Comparison of ENCODE assay signal across 20 mouse cellular contexts in genomic region chr12:104881518-104882060, GRCm38 (mm10). TPM values are rescaled to one million over a fixed set of nuclear protein-coding genes. Genes with fewer than 3 reads are reported as not detected.
DNase-seq lines count a peak whose midpoint lies in the region; ATAC-seq and TF ChIP-seq lines count a peak whose summit lies in the region.
"Had no signal": no experiment of that assay in that cellular context is flagged by ENCODE, and none has a peak within 500 bp of the region (broad histone marks: within the 10 kb centered on the region; RNA-seq: fewer than 3 reads in every experiment).

No protein-coding gene starts in this region.

- no peak overlapping the region for H3K9ac ChIP-seq in lung, embryonic 16.5 days (ENCODE audit: low read length)
- no peak overlapping the region for H3K9ac ChIP-seq in intestine, embryonic 16.5 days (ENCODE audit: low read depth, low read length)
- H3K9ac ChIP-seq in stomach, postnatal 0 days (ENCODE audit: low read length) = no peak overlapping the region
- H3K9ac ChIP-seq: heart, embryonic 15.5 days; hindbrain, embryonic 13.5 days had no signal

- H3K4me2 ChIP-seq in lung, embryonic 16.5 days (ENCODE audit: low read depth, low read length) = no peak overlapping the region
- H3K4me2 ChIP-seq in intestine, embryonic 16.5 days (ENCODE audit: low read depth, low read length) = no peak overlapping the region
- no peak overlapping the region for H3K4me2 ChIP-seq in stomach, postnatal 0 days (replicated peaks; ENCODE audit: low read depth)
- H3K4me2 ChIP-seq: heart, embryonic 11.5 days; heart, embryonic 15.5 days; hindbrain, embryonic 13.5 days had no signal

- H3K4me3 ChIP-seq in lung, embryonic 16.5 days (ENCODE audit: low read length) = no peak overlapping the region
- no peak overlapping the region for H3K4me3 ChIP-seq in intestine, embryonic 16.5 days (ENCODE audit: low read length)
- H3K4me3 ChIP-seq in small intestine, adult 2 months (ENCODE audit: low read depth, low read length) = no peak overlapping the region
- no peak overlapping the region for H3K4me3 ChIP-seq in stomach, postnatal 0 days (ENCODE audit: low read depth, low read length)
- H3K4me3 ChIP-seq: embryonic facial prominence, embryonic 10.5 days; heart, adult 2 months; heart, embryonic 15.5 days; hindbrain, embryonic 13.5 days had no signal

- DNase-seq in lung, postnatal 4 days = no peak
- peak; percentile 78 for DNase-seq in stomach, postnatal 0 days (ENCODE audit: low spot score)
- no peak for DNase-seq in gastrocnemius, postnatal 25 days
- DNase-seq in cerebellum, adult 11-12 months = no peak
- DNase-seq: adrenal gland, postnatal 10 days; cerebellum, adult 11 months; cerebellum, adult 9-10 months; cerebellum, postnatal 25 days; heart, adult 2 months; heart, postnatal 14 days had no signal

- 55% methylated on average over 4 of the region's 4 CpGs for WGBS in lung, embryonic 16.5 days
- 49% methylated on average over 4 of the region's 4 CpGs for WGBS in intestine, embryonic 16.5 days
- 26% methylated on average over 4 of the region's 4 CpGs for WGBS in small intestine, adult 2 months
- 49% methylated on average over 4 of the region's 4 CpGs for WGBS in stomach, postnatal 0 days

- no peak overlapping the region for H3K27ac ChIP-seq in lung, embryonic 16.5 days (ENCODE audit: low read length)
- peak overlapping the region; percentile 90 for H3K27ac ChIP-seq in intestine, embryonic 16.5 days (ENCODE audit: low read length)
- H3K27ac ChIP-seq in small intestine, adult 2 months (ENCODE audit: insufficient read depth, low read depth, low read length) = peak overlapping the region; percentile 95
- peak overlapping the region; percentile 84 for H3K27ac ChIP-seq in stomach, postnatal 0 days (replicated peaks)
- H3K27ac ChIP-seq: heart, adult 2 months; heart, embryonic 15.5 days; hindbrain, embryonic 13.5 days; hindbrain, postnatal 0 days had no signal

- TF ChIP-seq CTCF in small intestine, adult 2 months (IDR thresholded peaks at IDR 0.05; ENCODE audit: extremely low read depth, insufficient read length, insufficient replicate concordance, low read depth, low read length) = no peak
- no peak for TF ChIP-seq CTCF in stomach, postnatal 0 days (IDR thresholded peaks at IDR 0.05; ENCODE audit: low read depth)

- no peaks in the 10 kb centered on the region for H3K27me3 ChIP-seq in lung, embryonic 16.5 days (ENCODE audit: control insufficient read depth, insufficient read depth, low read depth, low read length)
- H3K27me3 ChIP-seq in intestine, embryonic 16.5 days (replicated peaks; ENCODE audit: control insufficient read depth, insufficient read depth, low read length) = no peaks in the 10 kb centered on the region
- no peaks in the 10 kb centered on the region for H3K27me3 ChIP-seq in small intestine, adult 2 months (ENCODE audit: control insufficient read depth, insufficient read depth, low read length)
- no peaks in the 10 kb centered on the region for H3K27me3 ChIP-seq in stomach, postnatal 0 days (ENCODE audit: control insufficient read depth, insufficient read depth, low read length)
- H3K27me3 ChIP-seq: heart, embryonic 15.5 days had no signal

- no peaks in the 10 kb centered on the region for H3K36me3 ChIP-seq in lung, embryonic 16.5 days (ENCODE audit: control insufficient read depth, insufficient read depth, low read length)
- no peaks in the 10 kb centered on the region for H3K36me3 ChIP-seq in intestine, embryonic 16.5 days (ENCODE audit: control insufficient read depth, insufficient read depth, low read length)
- no peaks in the 10 kb centered on the region for H3K36me3 ChIP-seq in small intestine, adult 2 months (ENCODE audit: control insufficient read depth, insufficient read depth, low read length)
- no peaks in the 10 kb centered on the region for H3K36me3 ChIP-seq in stomach, postnatal 0 days (ENCODE audit: control insufficient read depth, insufficient read depth, low read length)
- H3K36me3 ChIP-seq: embryonic facial prominence, embryonic 10.5 days; G1E; heart, embryonic 15.5 days; hindbrain, embryonic 13.5 days had no signal

- H3K4me1 ChIP-seq in lung, embryonic 16.5 days (replicated peaks; ENCODE audit: control insufficient read depth, insufficient read depth, low read length) = no peaks in the 10 kb centered on the region; the same call in 1 of the 2 replicates
- peaks cover 16% of the 10 kb centered on the region for H3K4me1 ChIP-seq in intestine, embryonic 16.5 days (ENCODE audit: control insufficient read depth, insufficient read depth, low read length)
- peaks cover 21% of the 10 kb centered on the region for H3K4me1 ChIP-seq in small intestine, adult 2 months (ENCODE audit: control insufficient read depth, insufficient read depth, insufficient read length, low read length)
- H3K4me1 ChIP-seq in stomach, postnatal 0 days (replicated peaks; ENCODE audit: control insufficient read depth, insufficient read depth) = no peaks in the 10 kb centered on the region
- H3K4me1 ChIP-seq: heart, embryonic 15.5 days had no signal

- no peak for TF ChIP-seq EP300 in stomach, postnatal 0 days (optimal IDR thresholded peaks at IDR 0.05)

- TF ChIP-seq POLR2A in small intestine, adult 2 months (IDR thresholded peaks at IDR 0.05; ENCODE audit: low read depth, low read length) = no peak

- ATAC-seq in lung, embryonic 16.5 days (ENCODE audit: low read depth) = 0 out of 2 replicates have a peak, but pooled peaks have one; percentile 16
- peak; percentile 94 for ATAC-seq in intestine, embryonic 16.5 days
- peak; percentile 93 for ATAC-seq in stomach, postnatal 0 days (ENCODE audit: low FRiP score, low TSS enrichment)
- ATAC-seq: forebrain, embryonic 14.5 days; hindbrain, postnatal 0 days had no signal

- H3K9me3 ChIP-seq in lung, embryonic 16.5 days (ENCODE audit: control insufficient read depth, low read length) = peaks cover 4% of the 10 kb centered on the region; the same call in 1 of the 2 replicates
- no peaks in the 10 kb centered on the region for H3K9me3 ChIP-seq in intestine, embryonic 16.5 days (ENCODE audit: control insufficient read depth, low read length)
- no peaks in the 10 kb centered on the region for H3K9me3 ChIP-seq in stomach, postnatal 0 days (ENCODE audit: control insufficient read depth, low read length)
- H3K9me3 ChIP-seq: heart, embryonic 15.5 days had no signal

RNA-seq across cellular contexts. Expression of gene Clmn, which starts 16.7 kb away (rescaled TPM):
- 2.2 and 3.4 TPM in 2 replicates for polyA plus RNA-seq in lung, embryonic 16.5 days (2015; fragmentation: Nextera tagmentation; extraction: Ambion mirVana)
- 2.9 and 3.0 TPM in 2 replicates for polyA plus RNA-seq in intestine, embryonic 16.5 days (2015; fragmentation: Nextera tagmentation; extraction: Ambion mirVana)
- 3.0 and 3.4 TPM in 2 replicates for polyA plus RNA-seq in small intestine, adult 2 months (2012; rRNA removed)
- polyA plus RNA-seq in stomach, postnatal 0 days (2015; fragmentation: Nextera tagmentation; extraction: Ambion mirVana) = 5.5 and 8.0 TPM in 2 replicates
- 1 to 10 TPM; 2.6 to 4.2 TPM for total RNA-seq in gastrocnemius, postnatal 25 days (2021)
- polyA plus RNA-seq: G1E had no signal

Comparison
In these comparisons a context has a peak if more than half of its experiments do, and no peak if none do; other contexts are left out.
1. ATAC-seq: peak in every context shown above with its lines; median percentile 94 in intestine, embryonic 16.5 days; 93 in stomach, postnatal 0 days; 16 in lung, embryonic 16.5 days.